ENCODE assay signal across 28 mouse cellular contexts in genomic region chr11:87326381-87326780, GRCm38 (mm10). TPM values are rescaled to one million over a fixed set of nuclear protein-coding genes. Genes with fewer than 3 reads are reported as not detected.
DNase-seq lines count a peak whose midpoint lies in the region; ATAC-seq and TF ChIP-seq lines count a peak whose summit lies in the region.
"Had no signal": no experiment of that assay in that cellular context is flagged by ENCODE, and none has a peak within 500 bp of the region (broad histone marks: within the 10 kb centered on the region; RNA-seq: fewer than 3 reads in every experiment).

No protein-coding gene starts in this region.

- no peaks in the 10 kb centered on the region for H3K9me3 ChIP-seq in midbrain, embryonic 16.5 days (replicated peaks; ENCODE audit: control insufficient read depth, low read length, poor library complexity, severe bottlenecking)
- no peaks in the 10 kb centered on the region for H3K9me3 ChIP-seq in liver, embryonic 11.5 days (ENCODE audit: control insufficient read depth, low read length)
- H3K9me3 ChIP-seq: embryonic facial prominence, embryonic 12.5 days; embryonic facial prominence, embryonic 15.5 days; heart, embryonic 12.5 days; heart, embryonic 15.5 days; hindbrain, embryonic 12.5 days; intestine, embryonic 15.5 days had no signal

- no peaks in the 10 kb centered on the region for H3K36me3 ChIP-seq in midbrain, embryonic 16.5 days (ENCODE audit: control insufficient read depth, insufficient read depth, low read length)
- no peaks in the 10 kb centered on the region for H3K36me3 ChIP-seq in liver, embryonic 11.5 days (ENCODE audit: control insufficient read depth, insufficient read depth, low read length)
- H3K36me3 ChIP-seq: embryonic facial prominence, embryonic 12.5 days; embryonic facial prominence, embryonic 15.5 days; heart, embryonic 12.5 days; heart, embryonic 15.5 days; hindbrain, embryonic 12.5 days; intestine, embryonic 15.5 days had no signal

- H3K4me3 ChIP-seq in olfactory bulb, adult 2 months (ENCODE audit: insufficient read depth, low read depth, low read length) = no peak overlapping the region
- no peak overlapping the region for H3K4me3 ChIP-seq in midbrain, embryonic 16.5 days (ENCODE audit: low read depth, low read length)
- H3K4me3 ChIP-seq in liver, embryonic 11.5 days (ENCODE audit: low read depth, low read length) = no peak overlapping the region
- H3K4me3 ChIP-seq: embryonic facial prominence, embryonic 12.5 days; embryonic facial prominence, embryonic 15.5 days; gastrocnemius, adult 2 months; heart, embryonic 12.5 days; heart, embryonic 15.5 days; hindbrain, embryonic 12.5 days; intestine, embryonic 15.5 days had no signal

- peaks cover 6% of the 10 kb centered on the region; the same call in 1 of the 2 replicates for H3K4me1 ChIP-seq in olfactory bulb, adult 2 months (ENCODE audit: control insufficient read depth, insufficient read depth, low read length)
- no peaks in the 10 kb centered on the region; the same call in 1 of the 2 replicates for H3K4me1 ChIP-seq in midbrain, embryonic 16.5 days (ENCODE audit: control insufficient read depth, insufficient read depth, low read length)
- no peaks in the 10 kb centered on the region for H3K4me1 ChIP-seq in liver, embryonic 11.5 days (replicated peaks; ENCODE audit: control insufficient read depth, insufficient read depth, low read length)
- H3K4me1 ChIP-seq: embryonic facial prominence, embryonic 12.5 days; embryonic facial prominence, embryonic 15.5 days; heart, embryonic 12.5 days; heart, embryonic 15.5 days; hindbrain, embryonic 12.5 days; intestine, embryonic 15.5 days had no signal

- no peak overlapping the region for H3K4me2 ChIP-seq in midbrain, embryonic 16.5 days (ENCODE audit: low read length)
- H3K4me2 ChIP-seq in liver, embryonic 11.5 days = no peak overlapping the region
- H3K4me2 ChIP-seq: embryonic facial prominence, embryonic 12.5 days; embryonic facial prominence, embryonic 15.5 days; heart, embryonic 12.5 days; heart, embryonic 15.5 days; hindbrain, embryonic 12.5 days; intestine, embryonic 15.5 days had no signal

- ATAC-seq in midbrain, embryonic 16.5 days = no peak
- no peak for ATAC-seq in liver, embryonic 11.5 days (replicated peaks; ENCODE audit: low FRiP score)
- ATAC-seq: activated CD4-positive, CD25-positive, alpha-beta regulatory T cell, adult 4 months; CD4-positive, CD25-positive, alpha-beta regulatory T cell, adult 4 months; forebrain, embryonic 14.5 days; forebrain, postnatal 0 days; hindbrain, embryonic 16.5 days; intestine, embryonic 15.5 days had no signal

- DNase-seq in adrenal gland, adult 2 months = peak; percentile 78
- no peak for DNase-seq in adrenal gland, postnatal 25 days
- peak; percentile 52 for DNase-seq in ovary, adult 18-20 months (ENCODE audit: low spot score)
- no peak for DNase-seq in ovary, postnatal 10 days (ENCODE audit: low spot score)
- DNase-seq in adrenal gland, postnatal 10 days = peak; percentile 33
- DNase-seq in liver, embryonic 11.5 days (ENCODE audit: low spot score) = no peak
- DNase-seq: cerebellum, adult 11 months; cerebellum, adult 2 months; cerebellum, adult 9-11 months; cerebellum, postnatal 25 days; forebrain, postnatal 0 days; gastrocnemius, adult 2 months; gastrocnemius, postnatal 14 days; heart, adult 18-20 months; heart, postnatal 10 days; kidney, adult 11 months had no signal

- WGBS in olfactory bulb, adult 2 months = 76% methylated on average over 3 of the region's 3 CpGs
- 89% methylated on average over 3 of the region's 3 CpGs for WGBS in midbrain, embryonic 16.5 days
- WGBS in liver, embryonic 11.5 days = 70% methylated on average over 3 of the region's 3 CpGs

- no peak overlapping the region for H3K9ac ChIP-seq in midbrain, embryonic 16.5 days (ENCODE audit: low read depth, low read length)
- no peak overlapping the region for H3K9ac ChIP-seq in liver, embryonic 11.5 days (ENCODE audit: low read depth, low read length)
- H3K9ac ChIP-seq: embryonic facial prominence, embryonic 12.5 days; embryonic facial prominence, embryonic 15.5 days; forebrain, postnatal 0 days; heart, embryonic 12.5 days; heart, embryonic 15.5 days; hindbrain, embryonic 12.5 days; intestine, embryonic 15.5 days had no signal

- H3K27ac ChIP-seq in olfactory bulb, adult 2 months (ENCODE audit: insufficient read depth, low read depth, low read length) = 0 out of 2 replicates have a peak overlapping the region, but pooled peaks have one; percentile 5
- H3K27ac ChIP-seq in midbrain, embryonic 16.5 days (ENCODE audit: low read length) = no peak overlapping the region
- H3K27ac ChIP-seq in liver, embryonic 11.5 days (ENCODE audit: low read depth, low read length) = no peak overlapping the region
- H3K27ac ChIP-seq: embryonic facial prominence, embryonic 12.5 days; embryonic facial prominence, embryonic 15.5 days; gastrocnemius, adult 2 months; heart, embryonic 15.5 days; hindbrain, embryonic 12.5 days; intestine, embryonic 15.5 days had no signal

- no peak for TF ChIP-seq CTCF in olfactory bulb, adult 2 months (IDR thresholded peaks at IDR 0.05; ENCODE audit: insufficient read depth, low read depth, low read length)

- H3K27me3 ChIP-seq in midbrain, embryonic 16.5 days (ENCODE audit: control insufficient read depth, insufficient read depth, low read depth, low read length) = no peaks in the 10 kb centered on the region
- H3K27me3 ChIP-seq in liver, embryonic 11.5 days (replicated peaks; ENCODE audit: control insufficient read depth, insufficient read depth, low read length) = no peaks in the 10 kb centered on the region
- H3K27me3 ChIP-seq: embryonic facial prominence, embryonic 12.5 days; embryonic facial prominence, embryonic 15.5 days; heart, embryonic 12.5 days; heart, embryonic 15.5 days; hindbrain, embryonic 12.5 days; intestine, embryonic 15.5 days had no signal

- TF ChIP-seq POLR2A in olfactory bulb, adult 2 months (IDR thresholded peaks at IDR 0.05; ENCODE audit: insufficient read depth, low read depth, low read length) = no peak

RNA-seq across cellular contexts. Expression of gene Ppm1e, which starts 32.4 kb away (rescaled TPM):
- total RNA-seq in adrenal gland, adult 2 months (2021) = 10 to 100 TPM; 21.6 to 28.1 TPM
- polyA plus RNA-seq in adrenal gland, adult 2 months (2012; rRNA removed) = 5.5 and 5.9 TPM in 2 replicates
- total RNA-seq in adrenal gland, postnatal 25 days (2021) = 24.3 and 28.3 TPM in 2 replicates
- total RNA-seq in adrenal gland, postnatal 10 days (2021) = 10 to 100 TPM in 1 of 2 experiments, 1 to 10 TPM in 1; 9.2 to 12.5 TPM
- polyA plus RNA-seq in olfactory bulb, adult 2 months (2012; ENCODE audit: insufficient read depth, insufficient read length, low replicate concordance, missing spikeins) = 159 and 312 TPM in 2 replicates
- polyA plus RNA-seq in midbrain, embryonic 16.5 days (2015; fragmentation: Nextera tagmentation; extraction: Ambion mirVana) = 24.1 and 25.8 TPM in 2 replicates
- polyA plus RNA-seq in liver, embryonic 11.5 days (2014; fragmentation: Nextera tagmentation; extraction: Ambion mirVana) = 1.9 and 2.6 TPM in 2 replicates

Comparison
In these comparisons a context has a peak if more than half of its experiments do, and no peak if none do; other contexts are left out.
1. DNase-seq: peak in adrenal gland, adult 2 months (single experiment), ovary, adult 18-20 months (single experiment) and adrenal gland, postnatal 10 days (single experiment); none in adrenal gland, postnatal 25 days (single experiment), ovary, postnatal 10 days (single experiment) and liver, embryonic 11.5 days (single experiment).